Mouse (Mus musculus) thymus, adult 2 months (tissue): ENCODE results near the gene Hoxd12. TPM values are rescaled to one million over a fixed set of nuclear protein-coding genes. Genes with fewer than 3 reads are reported as not detected.

Experiments
- DNase-seq: peaks from one replicate; pipeline ENCODE4 v3.0.0; 2021
- H3K27ac ChIP-seq: fragments of 200-500 bp; 2 replicates; pipeline ENCODE4 v1.5.1; 2012; ENCODE audit warnings: low read length, control low read depth; ENCODE audit not compliant: control insufficient read depth, insufficient read depth
- H3K27me3 ChIP-seq: fragments of 200-500 bp; 2 replicates; pipeline ENCODE4 v1.6.1; 2012; ENCODE audit warnings: mild to moderate bottlenecking, low read length, moderate library complexity, mixed read lengths; ENCODE audit not compliant: control insufficient read depth, insufficient read depth
- H3K36me3 ChIP-seq: fragments of 200-500 bp; 2 replicates; pipeline ENCODE4 v1.6.1; 2012; ENCODE audit warnings: mild to moderate bottlenecking, low read length, moderate library complexity; ENCODE audit not compliant: control insufficient read depth, insufficient read depth
- H3K4me1 ChIP-seq: fragments of 200-500 bp; replicated peaks from 2 replicates; pipeline ENCODE4 v1.6.1; 2012; ENCODE audit warnings: low read length; ENCODE audit not compliant: control insufficient read depth, insufficient read depth
- H3K4me3 ChIP-seq: fragments of 200-500 bp; 2 replicates; pipeline ENCODE4 v1.5.1; 2012; ENCODE audit warnings: mild to moderate bottlenecking, low read length, control low read depth, moderate library complexity; ENCODE audit not compliant: control insufficient read depth, insufficient read depth
- CTCF ChIP-seq: fragments of 200-500 bp; IDR thresholded peaks from 2 replicates; pipeline ENCODE4 v1.5.1; 2012; ENCODE audit warnings: mild to moderate bottlenecking, control low read depth, low read length, moderate library complexity, borderline replicate concordance; ENCODE audit not compliant: control insufficient read depth, poor library complexity, insufficient read depth; ENCODE audit errors: extremely low read depth
- POLR2A ChIP-seq: fragments of 200-500 bp; IDR thresholded peaks from 2 replicates; pipeline ENCODE4 v1.6.1; 2012; ENCODE audit warnings: mild to moderate bottlenecking, low read length, control low read depth, moderate library complexity; ENCODE audit not compliant: control insufficient read depth, poor library complexity, insufficient read depth; ENCODE audit errors: extremely low read depth
- WGBS: fragments of 180-500 bp; shearing (Covaris S2); methylation state at CpG from one replicate; pipeline ENCODE4 v1.1.7; 2018; 5-methylcytosine and 5-hydroxymethylcytosine counted together
- polyA plus RNA-seq: library from polyadenylated mRNA; depleted of rRNA; stranded (reverse); fragments of >200 nt; gene quantifications from 2 replicates; pipeline ENCODE4 v1.2.3, GENCODE M21; 2012

Gene Hoxd12
- polyA plus RNA-seq, 1 experiment, result not detected

DNA sequence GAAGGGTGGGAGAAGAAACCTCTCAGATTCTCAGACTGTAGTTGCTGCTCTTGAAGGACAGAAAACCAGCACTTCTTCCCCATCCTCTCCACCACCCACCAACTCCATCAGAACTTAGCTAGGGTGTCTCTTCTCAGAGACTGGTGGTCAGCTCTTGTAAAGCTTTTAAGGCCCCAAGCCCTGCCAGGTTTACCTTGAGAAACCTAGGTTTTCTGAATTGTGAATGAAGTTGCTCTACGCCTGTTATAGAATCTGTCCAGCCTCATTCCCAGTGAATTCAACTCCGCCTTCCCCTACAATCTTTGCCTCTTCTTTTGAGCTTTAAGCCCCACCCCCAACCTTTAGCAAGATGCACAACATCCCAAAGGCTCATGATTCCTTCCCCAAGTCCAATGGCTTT is 2.3 kb downstream of the Hoxd12 start:
- no peak for DNase-seq
- H3K27me3 ChIP-seq, result peaks cover 43% of the 10 kb centered on the region

DNA sequence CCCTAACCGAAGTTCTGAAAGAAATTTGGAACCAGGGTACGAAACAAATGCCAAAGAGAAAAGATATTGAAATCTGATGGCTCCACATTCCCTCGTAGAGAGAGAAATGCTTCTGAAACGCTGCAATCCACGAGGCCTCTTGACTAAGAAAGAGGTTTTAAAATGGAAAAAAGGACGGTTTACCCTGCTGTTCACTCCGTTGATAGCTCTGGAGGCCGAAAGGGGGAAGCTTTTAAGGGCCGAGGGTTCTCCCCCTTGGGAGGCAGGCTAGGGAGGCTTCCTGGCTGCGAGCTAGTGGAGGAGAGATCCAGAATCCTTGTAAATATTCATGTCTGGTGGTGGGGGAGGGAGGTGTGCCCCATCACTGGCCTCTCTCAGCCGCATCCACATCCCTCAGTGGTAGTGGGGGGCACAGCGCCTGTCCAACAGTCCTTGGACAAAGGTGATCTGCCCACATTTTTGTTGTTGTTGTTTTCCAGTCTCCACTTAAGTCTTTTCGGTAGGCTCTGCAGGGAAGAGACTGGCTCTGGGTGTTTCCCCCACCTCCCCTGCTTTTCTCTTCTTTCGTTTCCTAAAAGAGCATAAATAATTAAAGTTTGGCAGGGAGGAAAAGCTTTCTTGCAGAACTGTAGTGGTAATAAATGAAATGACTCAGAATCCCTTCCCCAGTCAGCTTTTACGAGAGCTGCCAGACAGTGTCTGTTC is 4.2 kb downstream of the Hoxd12 start, which contains the start of gene Hoxd11:
Hoxd11 (plus strand) TSS at position 667 of the 705 bp plus-strand sequence.
- Histone ChIP-seq H3K27me3 (peaks cover 40% of the 10 kb centered on the region), H3K27ac (no peak within 1 kb of the TSS), H3K36me3 (no peaks in the 10 kb centered on the region), H3K4me3 (no peak within 1 kb of the TSS), H3K4me1 (no peaks in the 10 kb centered on the region)
- no peak for DNase-seq
- 7% methylated on average over 15 of the region's 15 CpGs for WGBS
- TF ChIP-seq CTCF (no peak), POLR2A (no peak)

More for the DNA sequence above, 2.3 kb downstream of the Hoxd12 start:
- H3K4me1 ChIP-seq, result no peaks in the 10 kb centered on the region
- H3K36me3 ChIP-seq, result no peaks in the 10 kb centered on the region
- 55% methylated on average over 2 of the region's 2 CpGs for WGBS
- TF ChIP-seq POLR2A, result no peak
- no peak for TF ChIP-seq CTCF
- H3K27ac ChIP-seq, result no peak overlapping the region
- H3K4me3 ChIP-seq, result no peak overlapping the region

DNA sequence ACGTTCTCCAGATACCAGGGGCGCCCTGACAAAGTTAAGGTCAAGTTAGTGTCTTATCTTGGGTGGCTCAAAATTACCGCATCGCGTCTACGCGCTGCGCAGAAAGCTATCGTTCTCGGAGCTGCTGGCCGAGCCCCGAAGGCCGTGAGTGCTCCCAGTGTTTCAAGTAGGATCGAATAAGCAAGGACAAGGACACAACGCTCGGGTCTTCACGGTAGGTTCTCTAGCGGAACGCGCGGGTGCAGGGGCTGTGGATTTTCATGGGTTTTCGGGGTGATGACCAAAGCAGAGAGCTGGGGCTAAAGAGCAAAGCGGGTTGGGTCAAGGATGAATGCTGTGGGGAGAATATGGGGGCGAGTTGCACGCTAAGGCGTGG is 4.8 kb downstream of the Hoxd12 start:
- Histone ChIP-seq H3K27me3 (peaks cover 35% of the 10 kb centered on the region), H3K4me1 (no peaks in the 10 kb centered on the region), H3K4me3 (no peak overlapping the region), H3K27ac (no peak overlapping the region), H3K36me3 (no peaks in the 10 kb centered on the region)
- 6% methylated on average over 26 of the region's 26 CpGs for WGBS
- DNase-seq, result no peak
- no peak for TF ChIP-seq CTCF

DNA sequence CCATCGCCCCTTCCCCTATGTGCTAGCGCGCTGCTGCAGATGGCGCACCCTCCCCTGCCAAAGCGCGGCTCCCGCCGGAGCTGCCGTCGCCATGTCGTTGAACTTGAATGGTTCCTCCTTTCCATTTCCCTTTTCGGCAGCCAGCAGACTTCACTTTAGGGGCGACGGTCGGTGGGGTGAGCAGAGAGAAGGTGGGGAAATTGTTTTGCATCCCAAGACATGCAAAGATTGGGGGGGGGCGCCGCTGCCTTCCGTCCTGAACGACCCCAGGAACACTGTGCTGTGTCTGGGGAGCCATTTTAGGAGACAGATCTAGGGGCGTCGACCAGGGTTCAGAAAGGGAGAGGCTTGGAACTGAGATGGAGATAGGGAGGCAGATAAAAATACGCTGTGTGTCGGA is 5.2 kb downstream of the Hoxd12 start:
- Histone ChIP-seq H3K4me1 (no peaks in the 10 kb centered on the region), H3K27me3 (peaks cover 35% of the 10 kb centered on the region), H3K4me3 (no peak overlapping the region), H3K27ac (no peak overlapping the region), H3K36me3 (no peaks in the 10 kb centered on the region)
- TF ChIP-seq POLR2A (no peak), CTCF (no peak)
- DNase-seq, result no peak
- 4% methylated on average over 23 of the region's 23 CpGs for WGBS

DNA sequence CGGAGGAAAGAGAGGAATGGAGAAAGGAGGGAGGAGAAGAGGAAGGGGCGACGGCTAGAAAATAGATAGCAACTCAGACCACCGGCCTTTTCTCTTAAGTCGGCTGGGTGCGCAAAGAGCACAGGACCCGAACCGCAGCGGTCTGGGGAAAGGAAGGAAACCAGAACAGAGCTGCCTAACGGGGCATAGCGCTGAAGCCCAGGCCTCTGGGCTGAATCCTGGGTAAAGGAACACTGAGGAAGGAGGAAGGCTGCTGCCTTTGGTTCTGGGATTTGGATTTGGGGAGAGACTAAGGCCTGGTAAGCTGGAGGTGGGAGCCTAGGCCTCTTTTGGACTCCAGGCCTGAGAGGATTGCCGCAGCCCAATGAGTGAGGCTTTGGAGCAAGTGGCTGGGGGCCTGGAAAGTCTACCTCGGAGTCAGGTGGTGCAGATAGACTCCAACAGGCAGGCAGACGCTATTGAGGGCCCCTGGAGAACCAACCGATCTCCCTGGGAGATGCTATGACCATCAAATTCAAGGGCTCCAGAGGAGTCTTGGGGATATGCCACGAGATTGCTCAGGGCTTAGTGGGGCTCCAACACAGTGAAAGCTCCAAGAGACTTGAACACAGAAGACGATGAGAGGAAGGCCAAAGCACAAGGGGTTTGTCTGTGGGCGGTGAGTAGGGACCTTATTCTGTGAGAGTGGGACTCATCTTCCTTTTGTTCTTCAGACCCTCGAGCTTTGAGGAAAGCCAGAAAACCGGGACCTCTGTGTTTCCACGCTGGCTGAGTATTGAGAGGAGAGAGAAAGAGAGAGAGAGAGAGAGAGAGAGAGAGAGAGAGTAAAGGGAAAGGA is 6.0 kb downstream of the Hoxd12 start:
- TF ChIP-seq CTCF, result no peak
- no peak overlapping the region for H3K27ac ChIP-seq
- 9% methylated on average over 21 of the region's 21 CpGs for WGBS

DNA sequence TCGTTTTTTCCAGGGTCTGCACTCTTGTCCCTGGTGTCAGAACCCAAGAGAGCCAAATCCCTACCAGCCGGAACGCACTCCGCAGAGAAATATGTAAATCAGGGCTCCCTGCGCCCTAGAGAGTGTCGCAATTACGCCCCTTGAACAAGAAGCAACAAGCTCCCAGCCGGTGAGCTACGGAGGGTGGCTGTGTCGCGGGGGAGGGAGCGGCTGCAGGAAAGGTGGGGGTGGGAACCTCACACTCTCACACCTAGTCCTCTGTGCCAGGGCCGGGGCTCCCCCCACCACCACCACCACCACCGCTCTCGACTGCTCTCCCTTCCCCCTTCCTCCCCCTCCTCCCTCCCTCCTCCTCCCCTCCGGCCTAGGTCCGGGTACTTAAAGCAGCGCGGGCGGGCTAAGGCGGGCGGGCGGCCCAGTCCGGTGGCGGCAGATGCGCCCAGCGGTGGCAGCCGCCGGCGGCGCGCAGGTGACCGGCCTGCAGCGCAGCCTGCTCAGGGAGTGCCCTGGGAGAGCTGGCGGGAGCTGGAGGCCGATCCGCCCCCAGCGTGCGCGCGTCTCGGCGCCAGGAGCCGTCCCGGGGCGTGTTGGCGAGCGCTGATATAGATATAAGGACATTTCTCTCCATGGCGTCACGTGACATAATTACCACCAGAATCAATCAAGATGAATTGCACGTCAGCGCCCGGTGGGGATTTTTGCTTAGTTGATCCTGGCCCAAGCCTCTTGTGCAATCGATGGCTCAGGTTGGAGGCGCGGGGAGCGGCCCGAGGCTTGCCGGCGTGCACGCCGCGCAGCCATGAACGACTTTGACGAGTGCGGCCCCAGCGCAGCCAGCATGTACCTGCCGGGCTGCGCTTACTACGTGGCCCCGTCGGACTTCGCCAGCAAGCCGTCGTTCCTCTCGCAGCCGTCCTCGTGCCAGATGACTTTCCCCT is 7.0 kb downstream of the Hoxd12 start:
- no peak for DNase-seq
- H3K4me3 ChIP-seq, result no peak overlapping the region
- WGBS, result 6% methylated on average over 76 of the region's 78 CpGs
- H3K36me3 ChIP-seq, result no peaks in the 10 kb centered on the region
- no peak overlapping the region for H3K27ac ChIP-seq
- H3K27me3 ChIP-seq, result peaks cover 20% of the 10 kb centered on the region
- no peaks in the 10 kb centered on the region for H3K4me1 ChIP-seq
- TF ChIP-seq POLR2A, result no peak
- TF ChIP-seq CTCF, result no peak

More for the DNA sequence above, 6.0 kb downstream of the Hoxd12 start:
- no peaks in the 10 kb centered on the region for H3K36me3 ChIP-seq
- no peak overlapping the region for H3K4me3 ChIP-seq
- H3K4me1 ChIP-seq, result no peaks in the 10 kb centered on the region
- DNase-seq, result no peak
- H3K27me3 ChIP-seq, result peaks cover 28% of the 10 kb centered on the region
